Mouse (Mus musculus) cerebral cortex, adult 2 months (tissue): ENCODE results near the gene Ccdc190.

ENCODE experiments used
- WGBS: fragments of 180-500 bp; shearing (Covaris S2); methylation state at CpG from one replicate; pipeline ENCODE4 v1.1.7; 2018; 5-methylcytosine and 5-hydroxymethylcytosine counted together

Ccdc190 gene

DNA sequence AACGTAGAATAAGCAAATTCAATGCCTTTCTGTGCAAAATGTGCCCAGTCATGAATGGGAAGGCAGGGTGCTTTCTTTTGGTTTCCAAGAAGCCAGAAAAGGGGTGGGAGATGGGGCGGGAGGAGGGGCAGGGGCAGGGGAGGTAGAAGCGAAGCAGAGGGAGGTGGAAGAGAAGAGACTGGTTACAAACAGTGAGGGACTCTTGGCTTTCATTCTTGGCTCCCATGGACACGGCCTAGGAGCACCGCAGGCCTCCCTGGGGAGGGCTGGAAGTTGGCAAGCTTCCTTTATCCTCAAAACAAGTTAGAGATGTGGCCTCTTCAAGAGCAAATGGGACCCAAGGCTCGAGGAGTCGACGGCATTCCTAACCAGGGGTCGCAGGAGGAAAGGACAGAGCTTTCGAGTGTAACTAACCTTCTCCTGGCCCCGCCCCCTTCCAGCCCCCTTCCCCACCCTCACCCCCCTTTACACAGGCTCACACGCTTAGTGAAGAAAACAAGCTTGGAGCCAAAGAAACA, at the start of gene Ccdc190:
Gene Ccdc190, plus strand, starts transcription at position 195 of the 518 bp plus-strand sequence.
- WGBS = 27% methylated on average over 12 of the region's 12 CpGs

- WGBS = 51% methylated on average over 4 of the region's 4 CpGs
Observed at GRCm38 (mm10) chr1:169879060-169879459, 49.4 kb upstream of the Ccdc190 start.

DNA sequence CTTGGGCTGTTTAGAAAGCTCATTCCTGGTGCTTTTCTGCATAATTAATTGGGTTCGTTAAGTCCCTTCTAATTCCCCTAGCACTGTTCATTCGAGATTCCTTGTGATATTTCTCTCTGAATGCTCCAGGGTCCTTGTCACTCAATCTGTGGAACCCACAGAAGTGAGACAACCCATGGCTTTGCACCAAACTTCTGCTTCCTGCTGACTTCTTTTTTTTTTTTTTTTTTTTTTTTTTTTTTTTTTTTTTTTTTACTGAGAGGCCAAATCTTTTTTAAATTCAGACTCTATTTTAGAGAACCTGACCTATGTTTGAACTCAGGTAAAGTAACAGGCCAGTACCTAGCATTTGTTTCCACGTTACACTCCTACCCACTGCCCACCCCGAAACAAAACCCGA, 48.3 kb upstream of the Ccdc190 start:
- WGBS = 77% methylated on average over 5 of the region's 5 CpGs

DNA sequence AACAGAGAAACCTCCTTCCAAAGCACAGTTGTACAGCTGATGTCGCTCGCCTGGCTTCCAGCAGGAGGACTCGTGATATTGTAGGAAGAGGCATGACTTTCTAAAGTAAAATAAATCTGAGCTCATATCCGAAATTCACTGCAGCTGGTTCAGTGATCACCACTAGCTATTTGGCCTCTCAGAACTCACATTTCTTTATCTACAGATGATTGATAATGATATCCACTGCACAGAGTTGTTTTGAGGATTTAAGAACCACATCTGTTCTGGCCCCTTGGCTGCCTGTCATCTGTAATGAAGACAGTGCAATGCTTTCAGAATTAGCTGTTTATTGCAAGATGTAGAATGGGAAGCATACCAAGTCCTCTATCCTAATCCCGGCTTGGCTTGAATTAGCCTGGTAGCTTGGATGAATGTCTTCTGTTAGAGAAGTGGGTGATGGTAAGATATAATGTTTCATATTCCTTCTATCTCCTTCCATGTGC, 45.3 kb upstream of the Ccdc190 start:
- WGBS = 31% methylated on average over 5 of the region's 5 CpGs

DNA sequence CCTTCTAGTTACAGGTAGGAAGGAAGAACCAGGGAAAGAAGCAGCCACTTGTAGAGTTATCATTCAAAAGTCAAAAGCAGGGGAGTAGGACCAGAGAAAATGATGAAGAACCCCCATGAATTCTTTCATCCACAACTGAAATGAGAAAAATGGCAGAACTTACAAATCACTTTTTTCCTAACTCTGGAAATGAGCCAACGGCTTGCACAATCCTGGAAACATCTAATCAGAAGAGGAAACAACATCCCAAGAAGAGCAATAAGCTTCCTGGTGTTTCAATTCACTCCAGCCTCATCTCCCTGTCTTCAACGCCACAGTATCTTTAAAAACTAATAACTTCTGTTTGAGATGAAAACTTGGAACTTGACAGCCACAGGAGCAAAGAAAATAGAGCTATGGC, 39.2 kb upstream of the Ccdc190 start:
- 81% methylated on average over 2 of the region's 2 CpGs for WGBS

DNA sequence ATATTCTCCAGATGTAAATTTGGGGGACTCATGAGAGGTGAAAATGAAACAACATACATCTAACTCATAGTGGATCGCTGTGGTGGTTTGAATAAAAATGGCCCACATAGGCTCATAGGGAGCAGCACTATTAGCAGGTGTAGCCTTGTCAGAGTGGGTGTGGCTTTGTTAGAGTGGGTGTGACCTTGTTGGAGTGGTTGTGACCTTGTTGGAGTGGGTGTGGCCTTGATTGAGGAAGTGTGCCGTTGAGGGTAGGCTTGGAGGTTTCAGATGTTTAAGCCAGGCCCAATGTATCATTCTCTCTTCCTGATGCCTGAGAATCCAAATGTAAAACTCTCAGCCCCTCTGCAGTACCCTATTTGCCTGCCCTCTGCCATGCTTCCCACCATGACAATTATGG, 34.5 kb upstream of the Ccdc190 start:
- WGBS = 86% methylated on average over 2 of the region's 2 CpGs

- 36% methylated on average over 1 of the region's 1 CpGs for WGBS
Observed at GRCm38 (mm10) chr1:169895686-169896085, 32.8 kb upstream of the Ccdc190 start.

DNA sequence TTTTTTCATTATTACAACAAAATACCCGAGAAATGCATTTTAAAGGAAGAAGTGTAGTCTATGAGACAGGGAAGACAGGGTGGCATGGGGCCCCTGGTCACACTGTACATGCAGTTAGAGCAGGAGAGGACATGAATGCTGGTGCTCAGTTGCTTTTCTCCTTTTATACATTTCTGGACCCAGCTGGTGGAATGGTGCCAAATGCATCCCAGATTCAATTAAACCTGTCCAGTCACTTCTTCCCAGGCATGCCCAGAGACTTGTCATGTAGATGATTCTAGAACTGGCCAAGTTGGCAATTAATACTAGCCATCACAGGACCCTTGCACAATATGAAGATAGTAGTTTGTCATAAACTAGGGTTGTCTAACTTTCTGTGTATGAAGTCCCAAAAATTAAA, 30.5 kb upstream of the Ccdc190 start:
- 54% methylated on average over 1 of the region's 1 CpGs for WGBS

DNA sequence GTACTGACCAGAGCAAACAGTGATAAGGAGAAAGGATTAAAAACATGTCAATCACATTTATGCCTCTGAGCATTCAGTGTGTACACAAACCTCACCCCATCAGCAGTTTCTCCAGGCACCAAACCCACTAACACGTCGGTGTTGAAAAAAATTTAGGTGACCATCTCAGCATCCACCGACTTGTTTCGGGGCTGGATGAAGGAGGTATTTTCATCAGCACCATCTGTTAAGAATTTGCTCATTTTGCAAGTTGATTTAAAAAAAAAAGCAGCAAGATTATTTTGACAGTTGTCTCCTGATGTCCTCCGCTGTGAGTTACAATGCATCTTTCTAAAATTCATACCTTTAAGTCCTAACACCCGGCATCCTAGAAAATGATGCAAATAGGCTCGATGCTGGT, 29.8 kb upstream of the Ccdc190 start:
- 51% methylated on average over 7 of the region's 7 CpGs for WGBS

GRCm38 (mm10) chr1:169900771-169901336, 27.6 kb upstream of the Ccdc190 start:
- 60% methylated on average over 3 of the region's 3 CpGs for WGBS

GRCm38 (mm10) chr1:169909163-169909562, 19.3 kb upstream of the Ccdc190 start:
- 58% methylated on average over 5 of the region's 5 CpGs for WGBS

DNA sequence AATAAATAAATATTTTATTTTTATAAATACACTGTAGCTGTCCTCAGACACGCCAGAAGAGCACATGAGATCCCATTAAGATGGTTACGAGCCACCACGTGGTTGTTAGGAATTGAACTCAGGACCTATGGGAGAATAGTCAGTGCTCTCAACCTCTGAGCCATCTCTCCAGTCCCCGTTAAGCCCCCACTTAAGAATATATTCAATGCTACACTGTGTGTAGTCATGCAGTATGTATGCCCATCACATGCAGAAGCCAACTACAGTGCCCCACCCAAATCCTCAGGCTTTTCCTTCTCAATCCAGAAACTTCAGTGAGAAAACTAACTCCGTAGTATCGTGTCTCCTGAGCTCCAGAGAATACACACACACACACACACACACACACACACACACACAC, 18.8 kb upstream of the Ccdc190 start:
- WGBS = 85% methylated on average over 6 of the region's 6 CpGs

GRCm38 (mm10) chr1:169910751-169911150, 17.7 kb upstream of the Ccdc190 start:
- 64% methylated on average over 7 of the region's 7 CpGs for WGBS

GRCm38 (mm10) chr1:169911526-169911925, 16.9 kb upstream of the Ccdc190 start:
- 82% methylated on average over 6 of the region's 6 CpGs for whole genome bisulfite sequencing

DNA sequence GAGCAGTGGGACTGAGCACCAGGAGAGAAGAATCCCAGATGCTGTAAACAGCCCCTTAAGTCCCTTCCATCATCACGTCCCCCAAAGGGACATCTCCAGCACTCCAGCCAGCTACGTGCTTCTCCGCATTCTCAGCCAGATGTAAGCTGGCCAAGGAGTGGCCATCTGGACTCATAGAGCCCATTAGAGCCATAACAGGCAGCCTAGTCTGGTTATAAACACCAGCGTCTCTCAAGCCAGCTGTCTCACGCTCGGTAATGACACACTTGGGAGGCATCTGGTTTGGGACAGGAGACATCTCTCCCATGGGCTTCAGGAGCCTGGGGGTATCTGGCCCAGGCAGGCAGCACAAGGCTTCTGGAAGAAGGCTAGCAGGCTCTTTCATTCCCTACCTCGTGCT, 11.8 kb upstream of the Ccdc190 start:
- WGBS = 57% methylated on average over 7 of the region's 7 CpGs

DNA sequence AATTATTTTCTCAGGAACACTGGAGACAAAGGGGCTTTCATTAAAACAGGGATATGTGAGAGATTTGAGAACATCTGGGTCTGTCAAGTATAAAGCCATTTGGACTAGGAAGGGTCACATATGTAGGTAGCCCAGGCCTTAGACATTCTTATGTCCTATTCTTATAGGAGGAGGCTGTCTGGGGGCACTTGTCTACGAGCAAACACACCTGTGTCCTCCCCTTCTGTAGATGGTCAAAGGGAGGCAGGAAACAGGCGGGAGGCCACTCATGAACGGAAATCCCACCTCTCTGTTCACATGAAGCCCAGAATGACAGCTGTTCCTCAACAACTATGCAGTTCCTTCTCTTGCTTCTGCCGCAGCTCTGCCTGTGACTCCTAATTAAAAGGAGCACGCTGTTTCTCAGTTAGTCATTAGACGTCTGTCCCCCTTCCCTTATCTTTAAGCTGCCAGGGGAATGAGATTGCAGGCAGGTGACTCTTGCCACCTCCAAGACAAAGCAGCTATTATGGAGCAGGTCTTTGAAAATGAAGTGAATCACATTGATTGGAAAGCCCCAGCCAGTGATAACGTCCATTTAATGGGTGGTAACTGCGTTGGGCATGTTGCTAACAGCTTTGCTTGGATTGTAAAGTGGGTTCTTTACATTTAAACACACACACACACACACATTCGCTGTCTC, 11.2 kb upstream of the Ccdc190 start:
- WGBS = 58% methylated on average over 9 of the region's 9 CpGs

GRCm38 (mm10) chr1:169917998-169918397, 10.4 kb upstream of the Ccdc190 start:
- 21% methylated on average over 4 of the region's 4 CpGs for WGBS

- WGBS = 4% methylated on average over 11 of the region's 11 CpGs
Observed at GRCm38 (mm10) chr1:169919211-169919610, 9.2 kb upstream of the Ccdc190 start.

DNA sequence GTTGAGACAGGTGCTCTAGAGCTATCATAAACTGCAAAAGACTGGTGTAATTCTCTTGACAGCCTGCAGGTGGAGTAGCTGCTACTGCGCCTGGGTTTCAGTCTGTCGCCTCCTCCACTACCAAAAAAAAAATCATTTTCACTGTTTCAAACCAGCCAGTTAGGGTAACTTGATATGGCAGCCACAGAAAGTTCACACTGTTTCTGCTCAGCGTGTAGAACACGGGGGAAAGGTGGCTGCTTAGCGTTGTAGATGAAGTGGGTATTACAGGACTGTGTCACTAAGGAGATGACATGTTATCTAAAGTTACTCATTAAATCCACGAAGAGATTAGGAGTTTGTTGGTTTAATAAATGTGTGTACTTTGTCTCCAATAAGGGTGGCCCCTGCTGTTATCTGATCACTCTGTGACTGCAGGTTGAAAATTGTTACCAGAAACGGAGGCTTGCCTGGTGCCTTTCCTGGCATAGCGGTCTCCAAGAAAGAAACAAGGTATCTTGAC, 6.7 kb upstream of the Ccdc190 start:
- WGBS = 38% methylated on average over 8 of the region's 8 CpGs

DNA sequence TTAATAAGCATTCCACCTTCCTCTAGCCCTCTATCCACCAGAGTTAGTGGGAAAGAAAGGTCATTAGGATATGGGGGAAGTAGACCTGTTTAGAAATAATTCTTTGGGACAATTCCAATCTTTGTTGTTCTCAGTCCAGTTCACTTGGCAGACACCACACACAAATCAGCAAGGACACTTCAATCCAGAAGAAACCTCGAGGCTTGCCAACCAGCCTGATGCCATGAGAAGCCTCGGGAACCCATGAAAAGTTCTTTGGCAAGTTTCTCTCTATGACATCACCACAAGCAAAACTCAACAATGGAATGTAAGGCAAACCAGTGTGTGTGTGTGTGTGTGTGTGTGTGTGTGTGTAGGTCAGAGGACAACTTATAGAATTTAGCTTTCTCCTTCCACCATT, 3.9 kb upstream of the Ccdc190 start:
- WGBS = 47% methylated on average over 2 of the region's 2 CpGs

DNA sequence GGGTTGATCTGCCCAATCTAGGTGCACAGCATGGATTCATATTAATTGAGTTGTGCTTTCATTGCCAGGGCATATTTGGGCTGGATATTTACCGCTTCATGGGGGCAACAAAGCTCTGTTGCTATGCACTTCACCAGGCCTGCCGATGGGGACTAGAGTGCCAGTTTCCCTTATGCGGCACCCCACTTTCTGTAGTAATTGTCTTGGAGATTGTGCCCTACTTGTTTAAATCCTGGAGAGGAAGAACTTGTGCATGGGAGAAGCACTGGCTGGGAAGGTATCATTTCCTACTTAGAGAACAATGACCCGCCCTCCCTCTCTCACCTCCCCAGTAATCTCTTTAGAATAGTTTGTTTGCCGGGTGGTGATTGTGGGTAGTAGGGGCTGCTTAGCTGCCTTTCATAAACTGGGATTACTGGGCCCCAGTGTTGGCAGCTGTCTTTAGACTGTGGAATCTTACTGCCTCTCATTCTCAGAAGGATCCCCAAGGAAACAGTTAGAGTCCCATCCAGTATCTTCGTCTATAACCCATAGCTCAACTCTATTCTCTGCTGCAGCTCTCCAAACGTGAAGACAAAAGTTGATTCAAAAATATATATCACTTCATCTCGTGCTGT, 587 bp upstream of the Ccdc190 start:
- 60% methylated on average over 8 of the region's 8 CpGs for WGBS

DNA sequence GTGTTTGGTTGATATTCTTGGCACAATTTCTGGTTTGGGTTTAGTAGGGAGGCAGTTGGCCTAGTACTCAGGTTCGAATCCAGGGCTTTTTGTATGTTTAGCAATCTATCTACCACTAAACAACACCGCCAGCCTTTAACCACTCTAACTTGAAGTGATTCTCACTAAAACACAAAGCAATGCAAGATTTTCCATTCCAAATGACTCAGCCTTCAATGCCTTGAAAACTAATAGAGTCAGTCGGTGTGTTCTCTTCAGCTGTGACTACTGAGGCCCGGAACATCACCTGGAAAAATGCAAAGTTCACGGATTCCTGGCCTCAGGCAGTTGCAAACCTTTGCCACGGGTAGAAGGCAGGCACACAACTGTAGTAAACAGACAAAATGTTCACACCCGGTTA, 3.2 kb downstream of the Ccdc190 start:
- WGBS = 68% methylated on average over 7 of the region's 7 CpGs
